Mouse (Mus musculus) forelimb bud, embryonic 11.5 days (tissue): ENCODE results near the gene Agtrap.
A peak's percentile ranks its signal among the peaks of the same experiment; 100 is the strongest.
"Not testable (repeated sequence)": the region's sequence is repeated elsewhere in the genome, so short reads cannot be mapped to it uniquely, and the experiment has no call there.

ENCODE experiments used
- DNase-seq: peaks from one replicate; pipeline ENCODE4 v3.0.0-alpha.2; 2012; ENCODE audit warnings: low read depth, low spot score

Gene Agtrap

DNA sequence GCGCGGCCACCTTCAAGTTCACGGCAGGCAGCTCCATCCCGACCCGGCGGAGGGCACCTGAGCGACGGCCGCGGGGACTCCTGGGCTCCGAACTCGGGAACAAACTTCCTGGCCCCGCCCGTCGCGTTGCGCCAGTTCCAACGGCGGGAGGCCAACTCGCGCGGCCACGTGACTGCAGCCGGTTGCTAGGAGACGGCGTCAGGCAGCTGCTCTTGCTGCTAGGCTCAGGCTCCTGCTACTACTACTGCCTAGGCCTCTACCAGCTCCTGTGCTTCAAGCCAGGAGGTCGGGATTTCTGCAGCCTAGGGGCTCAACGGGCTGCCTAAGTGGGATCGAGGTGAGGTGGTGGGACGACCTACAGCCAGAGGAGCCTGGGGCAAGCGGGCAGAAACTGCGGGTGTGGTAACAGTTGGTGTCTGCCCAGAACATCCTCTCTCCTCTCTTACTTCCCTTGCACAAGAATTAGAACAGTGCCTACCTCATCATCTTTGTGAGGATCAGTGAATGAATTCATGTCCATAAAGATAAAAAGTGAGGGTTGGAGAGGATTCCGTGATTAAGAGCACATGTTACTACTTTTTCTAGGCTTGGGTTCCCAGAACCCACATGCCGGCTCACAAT lies at the start of gene Agtrap:
Gene Agtrap, minus strand, starts transcription at position 125 of the 621 bp plus-strand sequence.
- peak; percentile 83 for DNase-seq

DNA sequence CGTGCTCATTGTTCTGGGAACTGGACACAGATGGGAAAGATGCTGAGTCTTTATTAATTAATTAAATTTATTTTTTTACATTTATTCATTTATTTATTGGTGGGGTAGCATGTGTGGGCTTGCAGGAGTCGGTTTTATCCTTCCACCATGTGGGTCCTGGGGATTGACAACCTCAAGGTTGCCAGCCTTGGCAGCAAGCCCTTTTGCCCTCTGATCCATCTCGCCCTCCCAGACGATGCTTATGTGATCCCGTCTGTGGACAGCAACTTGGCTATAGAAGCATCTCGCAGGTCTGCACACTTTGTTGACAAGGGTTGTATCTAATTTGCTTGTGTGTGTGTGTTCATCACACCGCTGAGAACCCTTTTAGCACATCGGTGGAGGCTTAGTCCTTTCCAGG lies 49.7 kb upstream of the Agtrap start:
- no peak for DNase-seq

DNA sequence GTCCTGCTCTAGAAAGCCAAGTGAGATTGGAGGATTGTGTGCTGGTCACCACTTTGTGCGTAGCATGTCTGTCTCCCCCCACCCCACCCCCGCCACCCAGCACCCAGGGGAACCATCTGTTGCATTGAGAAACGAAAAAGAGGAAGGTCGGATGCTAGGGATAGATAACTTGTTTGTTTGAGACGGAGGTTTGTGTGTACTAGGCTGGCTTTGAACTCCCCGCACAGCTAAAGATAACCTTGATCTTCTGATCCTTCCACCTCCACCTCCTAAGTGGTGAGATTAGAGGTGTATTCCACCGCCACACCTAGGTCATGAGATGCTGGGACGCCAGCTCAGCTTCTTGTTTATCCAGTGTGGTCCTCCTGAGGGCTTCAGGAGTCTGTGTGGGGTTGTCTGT lies 47.2 kb upstream of the Agtrap start:
- DNase-seq = no peak

DNA sequence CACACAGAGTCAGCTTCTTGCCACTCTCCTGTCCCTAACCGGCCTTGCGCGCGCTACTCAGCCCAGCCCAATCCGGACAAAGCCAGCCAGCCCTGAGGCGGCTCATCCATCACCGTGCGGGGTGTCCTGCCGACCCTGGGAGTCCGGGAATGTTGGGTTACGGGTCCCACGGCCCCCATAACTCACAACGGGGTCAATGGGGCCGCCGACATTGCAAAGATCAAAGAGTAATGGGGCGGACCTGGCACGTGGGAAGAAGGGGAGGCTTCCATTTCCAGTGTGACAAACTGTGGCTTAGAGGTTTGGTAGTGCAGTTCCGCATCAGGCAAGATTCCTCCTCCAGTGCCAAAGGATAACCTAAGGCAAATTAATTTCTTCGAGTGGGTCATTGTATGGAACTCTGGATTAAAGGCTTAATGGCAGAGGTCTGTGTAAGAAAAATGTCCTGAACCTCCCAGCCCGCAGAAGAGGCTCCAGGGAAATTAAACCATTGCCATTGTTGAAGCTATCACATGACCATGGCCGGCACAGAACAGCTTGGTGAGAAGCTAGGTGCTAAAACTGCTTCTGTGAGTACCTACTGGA lies 43.8 kb upstream of the Agtrap start:
- DNase-seq = peak; percentile 60

DNA sequence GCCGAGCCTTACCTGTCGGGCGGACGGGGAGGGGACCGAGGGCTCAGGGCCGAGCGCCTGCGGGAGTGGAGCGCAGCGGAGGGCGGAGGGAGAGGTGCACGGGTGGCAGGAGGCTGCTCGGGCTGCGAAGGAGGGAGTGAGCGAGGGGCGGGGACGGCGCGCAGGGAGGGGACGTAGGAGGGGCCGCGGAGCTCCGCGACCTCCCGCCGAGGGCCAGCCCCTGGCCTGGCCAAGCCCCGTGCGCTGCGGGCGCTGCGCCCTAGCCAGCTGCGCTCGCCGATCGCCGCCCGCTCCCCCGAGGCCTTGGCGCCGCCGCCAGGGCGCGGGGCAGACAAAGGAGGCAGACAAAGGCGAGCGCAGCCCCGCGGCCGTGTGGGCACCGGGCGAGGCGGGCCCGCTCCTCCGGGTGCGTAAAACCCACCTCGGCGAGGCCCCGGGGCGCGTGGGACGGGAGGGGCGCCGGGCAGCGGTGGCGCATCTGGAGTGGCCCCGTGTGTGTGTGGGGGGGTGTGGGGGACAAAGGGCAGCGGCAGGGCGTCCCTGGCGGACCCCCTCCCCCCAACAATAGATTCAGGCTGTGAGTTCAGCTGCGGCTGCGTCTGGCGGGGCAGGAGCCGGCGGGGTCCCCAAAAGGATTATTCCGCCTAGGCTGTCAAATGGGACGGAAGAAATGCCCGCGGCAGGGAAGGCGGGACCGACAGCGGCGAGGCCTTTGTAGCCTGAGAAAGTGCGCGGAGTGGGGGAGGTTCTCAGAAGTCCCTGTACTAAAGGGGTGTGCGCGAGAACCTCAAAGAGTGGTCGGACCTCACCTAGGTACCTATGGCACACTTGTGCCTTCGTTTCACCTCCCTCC lies 43.0 kb upstream of the Agtrap start, which contains the start of gene Draxin:
Gene Draxin, minus strand, starts transcription at position 138 of the 853 bp plus-strand sequence.
- DNase-seq = peak; percentile 77

DNA sequence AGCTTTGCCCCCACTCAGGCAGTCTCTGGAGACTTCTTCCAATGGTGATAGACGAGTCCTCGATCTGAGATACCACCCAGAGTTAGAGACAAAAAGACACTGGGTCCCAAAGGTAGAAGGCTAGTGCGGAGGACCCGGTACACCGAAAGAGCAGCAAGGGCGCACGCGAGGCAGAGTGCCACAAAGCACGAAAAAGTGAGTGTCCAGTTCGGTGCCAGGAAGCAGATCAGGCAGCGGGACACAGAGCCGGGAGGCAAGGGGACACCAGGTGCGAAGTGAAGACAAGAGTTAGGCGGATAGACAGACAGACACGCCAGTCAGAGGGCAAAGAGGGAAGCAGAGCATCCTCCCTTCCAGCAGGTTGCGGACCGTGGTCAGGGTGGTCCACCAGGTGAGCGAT lies 42.3 kb upstream of the Agtrap start, which contains the start of gene Mad2l2:
Gene Mad2l2, plus strand, starts transcription at position 252 of the 400 bp plus-strand sequence.
- DNase-seq = no peak

DNA sequence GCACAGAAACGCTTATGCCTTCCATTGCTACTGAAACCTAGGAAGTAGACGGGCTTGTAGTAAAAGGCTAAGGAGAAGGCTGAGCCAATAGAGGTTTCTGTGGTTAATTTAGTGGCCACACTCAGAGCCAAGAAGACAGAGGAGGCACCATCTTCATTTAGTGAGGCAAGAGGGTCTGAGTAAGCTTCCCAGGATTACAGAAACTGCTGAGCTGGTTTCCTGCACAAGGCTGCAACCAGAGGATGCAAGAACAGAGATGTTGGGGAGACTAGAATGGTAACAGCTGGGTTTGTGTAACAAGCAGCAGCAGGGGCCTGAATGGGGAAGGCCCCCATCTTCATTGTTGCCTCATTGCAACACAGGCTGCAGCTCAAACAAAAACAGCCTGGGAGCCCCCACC lies 40.8 kb upstream of the Agtrap start:
- no peak for DNase-seq

DNA sequence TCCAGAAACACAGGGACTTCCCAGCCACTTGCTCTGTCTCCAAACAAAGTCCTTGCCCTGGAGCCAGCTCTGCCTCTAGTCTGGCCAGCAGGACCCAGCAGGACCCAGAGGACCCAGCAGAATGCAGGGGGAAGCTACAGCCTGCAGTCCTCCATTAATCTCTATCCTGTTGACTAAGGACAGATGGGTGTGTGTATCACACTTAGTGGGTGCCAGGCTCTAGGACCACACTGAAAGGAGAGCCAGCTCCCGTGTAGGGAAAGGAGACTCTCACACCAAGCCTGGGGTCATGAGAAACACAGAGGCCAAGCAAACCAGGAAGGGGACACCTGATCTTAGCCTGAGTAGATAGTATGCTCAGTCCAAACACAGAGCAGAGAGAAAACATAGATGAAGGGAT lies 40.4 kb upstream of the Agtrap start:
- no peak for DNase-seq

DNA sequence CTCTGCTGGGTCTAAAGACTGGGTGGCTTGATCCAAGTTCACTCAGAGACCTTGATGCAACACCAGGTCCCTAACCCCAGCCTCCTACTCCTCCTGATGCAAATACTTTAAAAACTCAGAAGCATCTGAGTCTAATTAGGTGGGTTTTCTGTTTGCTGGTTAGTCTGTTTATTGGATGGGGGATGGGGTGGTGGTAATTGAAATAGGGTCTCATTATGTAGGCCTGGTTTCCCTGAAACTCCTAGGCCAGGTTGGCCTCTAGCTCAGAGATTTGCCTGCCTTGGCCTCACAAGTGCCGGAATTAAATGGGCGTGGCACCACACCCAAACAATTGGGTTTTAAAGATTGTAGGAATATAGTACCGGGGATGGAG lies 34.8 kb upstream of the Agtrap start:
- DNase-seq = no peak

DNA sequence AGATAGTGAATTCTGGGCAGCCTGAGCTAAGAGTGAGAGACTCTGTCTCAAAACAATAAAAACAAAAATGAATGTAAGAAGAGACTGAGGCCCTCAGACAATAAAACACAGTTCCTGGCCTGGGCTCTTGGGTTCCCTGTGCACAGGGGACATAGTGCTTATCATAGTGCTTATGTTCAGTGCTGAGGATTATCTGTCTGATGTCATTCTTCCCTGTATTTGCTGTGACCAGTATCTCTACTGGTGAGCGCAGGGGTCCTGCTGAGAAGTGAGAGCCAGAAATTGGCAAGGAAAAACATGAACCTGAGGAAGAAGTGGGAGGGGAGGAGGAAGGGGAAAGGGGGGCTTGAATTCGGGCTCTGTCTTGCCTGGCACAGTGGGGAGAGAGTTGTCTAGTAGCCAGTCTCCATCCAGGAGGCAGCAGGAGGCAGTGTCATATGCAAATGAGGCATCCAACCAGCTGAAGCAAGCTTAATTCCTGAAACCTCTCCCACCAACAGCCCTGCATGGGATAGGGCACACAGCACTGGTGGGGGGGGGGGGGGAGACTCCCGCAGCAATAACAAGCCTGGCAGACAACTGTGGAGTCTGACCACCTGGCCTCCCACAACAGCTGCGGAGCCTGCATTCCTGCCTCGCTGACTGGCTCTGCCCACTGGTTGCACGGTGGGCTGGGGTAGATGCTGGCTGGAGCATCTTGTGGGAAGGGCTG lies 34.3 kb upstream of the Agtrap start:
- DNase-seq = peak; percentile 83

DNA sequence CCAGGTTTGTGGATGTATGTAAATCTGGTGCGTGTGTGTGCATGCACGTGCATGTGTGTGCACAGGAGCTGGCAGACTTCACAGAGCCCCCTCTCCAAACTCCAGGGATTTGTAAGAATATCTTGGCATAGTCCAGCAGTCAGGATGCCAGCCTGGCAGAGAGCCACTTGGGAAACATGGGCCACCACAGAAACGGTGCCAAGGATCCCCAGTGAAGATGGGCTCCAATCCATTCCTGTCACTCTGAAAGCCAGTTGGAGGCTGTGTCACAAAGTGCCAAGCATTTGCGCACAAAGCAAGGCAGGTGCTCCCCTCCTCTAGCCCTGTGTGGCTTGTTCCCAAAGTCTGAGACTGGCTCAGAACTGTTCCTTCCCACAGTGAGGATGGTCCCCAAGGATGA lies 33.5 kb upstream of the Agtrap start:
- no peak for DNase-seq

DNA sequence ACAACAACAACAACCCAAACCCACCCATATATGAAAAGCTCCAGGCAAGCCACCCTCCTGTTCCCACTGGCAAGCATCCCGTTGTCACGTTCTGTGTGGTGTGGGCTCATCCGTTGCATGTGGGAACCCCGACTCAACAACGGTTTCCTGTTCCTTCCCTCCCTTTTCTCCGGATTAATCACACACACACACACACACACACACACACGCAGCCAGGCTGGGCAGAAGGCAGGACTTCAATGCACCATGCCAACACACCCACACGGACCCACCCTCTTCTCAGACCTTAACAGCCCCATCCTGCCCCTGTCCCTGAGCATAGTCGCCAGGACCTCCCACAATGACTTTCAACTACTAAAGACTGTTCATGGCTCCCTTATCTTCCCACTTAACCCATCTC lies 32.7 kb upstream of the Agtrap start:
- no peak for DNase-seq

DNA sequence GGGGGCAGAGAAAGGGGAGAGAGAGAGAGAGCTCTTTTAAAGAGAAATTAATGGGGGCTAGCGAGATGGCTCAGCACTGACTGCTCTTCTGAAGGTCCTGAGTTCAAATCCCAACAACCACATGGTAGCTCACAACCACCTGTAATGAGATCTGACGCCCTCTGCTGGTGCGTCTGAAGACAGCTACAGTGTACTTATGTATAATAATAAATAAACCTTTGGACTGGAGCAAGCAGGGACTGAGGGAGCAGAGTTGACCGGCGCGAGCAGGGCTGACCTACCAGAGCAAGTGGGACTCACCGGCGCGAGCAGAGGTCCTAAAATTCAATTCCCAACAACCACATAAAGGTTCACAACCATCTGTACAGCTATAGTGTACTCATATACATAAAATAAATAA lies 31.7 kb upstream of the Agtrap start:
- not testable (repeated sequence) for DNase-seq

DNA sequence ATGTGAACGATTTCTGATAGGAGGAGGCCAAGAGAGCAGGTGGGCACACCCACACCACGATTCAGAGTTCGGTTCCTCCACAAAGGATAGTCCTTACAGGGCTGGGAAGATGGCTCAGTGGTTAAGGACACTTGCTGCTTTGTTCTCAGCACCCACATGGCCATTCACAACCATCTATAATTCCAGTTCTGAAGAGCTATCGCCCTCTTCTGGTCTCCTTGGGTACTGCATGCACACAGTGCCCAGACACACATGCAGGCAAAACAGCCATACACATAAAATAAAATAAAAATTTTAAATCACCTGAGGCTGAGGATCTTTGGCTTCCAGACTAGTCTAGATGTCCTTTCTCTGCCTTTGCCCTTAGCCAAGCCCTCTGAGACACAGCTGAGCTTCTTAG lies 29.6 kb upstream of the Agtrap start:
- DNase-seq = no peak

DNA sequence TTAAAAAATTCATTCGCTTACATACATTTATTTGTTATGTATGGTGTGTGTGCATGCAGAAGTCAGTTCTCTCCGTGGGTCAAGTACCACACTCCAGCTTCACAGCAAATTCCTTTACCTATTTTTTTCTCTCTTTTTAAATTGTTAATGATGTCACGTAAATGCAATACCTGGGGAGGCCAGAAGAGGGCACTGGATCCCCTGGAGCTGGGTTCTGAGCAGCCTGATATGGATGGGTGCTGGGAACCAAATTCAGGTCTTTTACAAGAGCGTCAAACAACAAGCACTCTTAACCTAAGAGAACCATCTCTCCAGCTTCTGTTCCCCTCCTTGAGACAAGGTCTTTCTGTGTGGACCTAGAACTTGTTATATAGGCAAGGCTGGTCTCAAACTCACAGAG lies 28.8 kb upstream of the Agtrap start:
- DNase-seq = no peak

DNA sequence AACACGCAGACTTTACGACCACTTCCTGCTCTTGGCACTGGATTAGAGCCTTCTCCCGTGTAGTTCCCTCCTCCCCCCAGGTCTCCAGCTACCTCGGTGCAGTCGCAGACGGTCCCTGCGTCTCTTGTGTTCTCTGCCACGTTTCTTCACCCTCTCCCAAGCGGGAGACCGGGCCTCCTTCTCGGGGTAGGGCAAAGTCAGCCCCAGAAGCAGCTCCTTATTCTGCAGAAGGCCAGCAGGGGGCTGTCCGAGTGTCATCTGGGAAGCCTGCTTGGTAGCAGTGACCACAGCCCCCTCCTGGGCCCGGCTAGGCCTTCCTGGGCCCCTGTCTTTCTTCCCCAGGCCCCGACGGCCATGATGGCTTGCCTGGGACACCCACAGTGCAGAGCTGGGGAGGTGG lies 27.6 kb upstream of the Agtrap start:
- peak; percentile 52 for DNase-seq

DNA sequence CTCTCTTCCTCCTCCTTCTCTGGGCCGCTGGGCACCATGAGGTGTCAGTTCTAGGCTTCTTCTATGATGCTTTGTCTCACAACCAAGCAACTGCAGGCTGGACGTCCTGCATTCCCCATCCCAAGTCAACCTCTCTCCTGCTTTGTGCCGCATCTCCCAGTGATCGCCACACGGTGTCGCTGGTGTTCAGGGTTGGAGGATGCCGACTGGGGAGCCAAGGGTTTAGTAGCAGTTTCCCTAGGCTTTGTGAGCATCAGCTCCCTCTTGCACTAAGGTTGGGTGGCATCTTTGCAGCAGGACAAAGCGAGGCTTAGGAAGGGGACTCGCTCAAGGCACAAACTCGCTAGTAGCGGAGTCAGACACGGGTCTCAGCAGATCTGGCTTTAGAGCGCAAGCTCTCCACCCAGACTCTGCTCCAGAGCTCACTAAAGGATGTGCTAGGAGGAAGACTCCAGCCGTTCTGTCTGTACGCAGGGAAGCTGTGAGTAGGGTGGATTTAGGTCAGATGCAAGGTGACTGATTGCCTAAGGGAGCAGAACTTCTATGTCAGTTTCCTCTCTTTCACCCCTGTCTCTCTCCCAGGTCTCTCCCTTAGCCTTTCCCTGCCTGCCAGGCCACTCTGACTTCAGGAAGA lies 27.0 kb upstream of the Agtrap start:
- DNase-seq = peak; percentile 87

DNA sequence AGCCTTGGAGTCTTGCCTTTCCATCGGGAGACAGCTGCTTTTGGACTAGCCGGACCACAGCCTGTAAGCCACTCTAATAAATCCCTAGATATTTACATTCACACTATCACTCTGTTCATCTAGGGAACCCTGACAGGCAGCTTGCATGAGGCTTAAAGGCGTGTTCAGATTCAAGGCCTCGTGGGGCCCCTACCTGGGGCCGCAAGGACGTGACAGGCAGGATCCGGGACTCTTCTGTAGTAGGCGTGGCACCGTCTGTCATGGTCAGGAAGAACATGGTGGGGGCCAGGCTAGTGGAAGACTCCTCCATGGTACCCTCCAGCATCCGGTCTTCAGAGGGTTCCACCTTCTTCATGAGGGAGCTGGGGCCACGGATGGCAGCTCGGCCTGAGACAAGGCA lies 24.7 kb upstream of the Agtrap start:
- DNase-seq = no peak

DNA sequence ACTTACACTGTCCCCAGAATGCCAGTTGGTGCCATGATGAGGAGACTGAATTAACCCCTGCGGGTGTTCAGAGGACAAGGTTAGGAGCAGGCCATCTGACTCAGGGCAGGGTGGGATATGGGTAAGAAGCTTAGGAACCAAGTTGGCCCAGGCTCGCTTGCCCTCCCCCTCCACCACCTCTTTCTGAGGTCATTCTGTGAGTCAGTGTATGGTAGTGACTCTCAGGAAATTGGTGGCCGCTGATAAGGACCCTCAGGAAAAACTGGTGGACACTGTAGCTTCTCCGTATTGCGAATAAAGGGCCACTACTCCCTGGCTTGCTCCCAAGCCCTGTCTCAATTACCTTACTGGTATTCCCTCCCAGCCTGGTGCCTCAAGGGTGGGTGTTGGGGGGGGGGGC lies 21.4 kb upstream of the Agtrap start:
- DNase-seq = no peak

DNA sequence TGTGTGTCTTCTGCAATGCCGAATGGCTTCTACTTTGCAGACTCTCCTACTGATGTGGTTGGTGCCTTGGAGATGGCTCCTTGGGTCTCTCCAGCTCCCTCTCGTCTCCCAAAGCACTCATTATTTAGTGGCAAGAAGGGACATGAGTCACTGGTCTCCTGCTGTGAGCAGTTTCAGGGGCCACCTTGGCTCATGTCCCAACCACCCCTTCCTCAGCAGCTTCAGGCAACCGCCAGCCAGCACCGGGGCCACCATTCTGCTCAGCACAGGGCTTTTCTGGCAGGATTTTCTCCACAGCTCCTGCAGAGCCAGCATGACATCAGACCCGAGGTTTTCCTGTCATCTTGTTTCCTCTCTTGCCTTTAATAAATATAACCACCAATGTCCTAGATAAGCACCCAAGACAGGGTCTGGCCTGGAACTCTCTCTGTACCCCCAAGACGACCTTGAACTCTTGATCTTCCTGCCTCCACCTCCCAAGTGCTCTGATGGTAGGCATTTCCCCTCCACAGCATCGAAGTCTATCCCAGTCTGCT lies 20.8 kb upstream of the Agtrap start:
- no peak for DNase-seq

DNA sequence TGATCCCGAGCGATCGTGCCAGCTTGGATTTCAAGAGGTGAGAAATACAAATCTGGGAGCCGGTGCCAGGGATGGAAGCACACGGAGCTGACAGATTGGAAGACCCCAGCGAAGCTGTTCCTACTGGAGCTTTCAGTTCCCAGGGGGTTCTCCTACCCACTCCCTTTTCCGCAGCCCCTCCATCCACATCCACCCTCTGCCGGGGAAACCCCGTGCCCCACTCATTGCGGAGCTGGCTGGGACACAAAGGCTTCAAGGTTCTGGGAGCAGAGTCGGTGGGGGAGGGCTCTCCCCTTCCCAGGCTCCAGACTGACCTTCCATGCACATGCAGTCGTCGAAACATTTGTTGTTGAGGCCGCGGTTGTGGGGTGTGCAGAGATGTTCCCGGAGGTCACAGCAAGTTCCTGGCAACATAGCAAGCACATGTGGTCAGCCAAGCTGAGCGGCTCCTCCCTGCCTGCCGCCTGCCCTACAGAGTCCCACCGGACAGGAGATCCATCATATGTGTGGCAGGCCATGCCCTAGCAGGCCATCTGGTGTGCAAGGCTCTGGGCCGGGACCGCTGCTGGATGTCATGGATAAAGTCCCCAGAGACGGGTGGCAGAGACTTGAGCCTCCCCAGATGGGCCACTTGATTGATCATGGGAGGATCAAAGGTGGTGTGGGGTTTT lies 19.9 kb upstream of the Agtrap start:
- no peak for DNase-seq
